Mouse (Mus musculus): ENCODE measurements around the gene Dync1li1.

GRCm38 (mm10) chr9:114731871-114732682 lies 43.5 kb downstream of the Dync1li1 start:
- TF ChIP-seq TAL1 (IDR thresholded peaks at IDR 0.05; ENCODE audit: low read length), result no peak
- no peak for TF ChIP-seq GATA1 (IDR thresholded peaks at IDR 0.05; ENCODE audit: low read length)

Measured in erythroblast, embryonic 14.5 days (primary cell).